Mouse (Mus musculus) heart, adult 11 months (tissue): Measurements from ENCODE around the gene Myoz1.

Source experiments
- DNase-seq: peaks from one replicate; pipeline ENCODE4 v3.0.0; 2022

The Myoz1 gene

GRCm38 (mm10) chr14:20637818-20638574 is 18.3 kb downstream of the Myoz1 start:
- peak; percentile 51 for DNase-seq

- DNase-seq, result peak; percentile 76
Measured at GRCm38 (mm10) chr14:20636968-20637367, 19.4 kb downstream of the Myoz1 start.

GRCm38 (mm10) chr14:20635546-20635945 is 20.8 kb downstream of the Myoz1 start:
- peak; percentile 73 for DNase-seq

- peak; percentile 49 for DNase-seq
Measured at GRCm38 (mm10) chr14:20631253-20631652, 25.1 kb downstream of the Myoz1 start.

GRCm38 (mm10) chr14:20626971-20627370 is 29.4 kb downstream of the Myoz1 start:
- DNase-seq, result peak; percentile 85

GRCm38 (mm10) chr14:20626447-20626846 is 29.9 kb downstream of the Myoz1 start:
- DNase-seq, result peak; percentile 14

GRCm38 (mm10) chr14:20622907-20623306 is 33.4 kb downstream of the Myoz1 start:
- DNase-seq, result no peak

- DNase-seq, result peak; percentile 74
Measured at GRCm38 (mm10) chr14:20622412-20622811, 33.9 kb downstream of the Myoz1 start.

GRCm38 (mm10) chr14:20621903-20622302 is 34.4 kb downstream of the Myoz1 start:
- DNase-seq, result peak; percentile 23

- DNase-seq, result no peak
Measured at GRCm38 (mm10) chr14:20619131-20619530, 37.2 kb downstream of the Myoz1 start.

GRCm38 (mm10) chr14:20618211-20618610 is 38.1 kb downstream of the Myoz1 start:
- peak; percentile 85 for DNase-seq

- DNase-seq, result peak; percentile 90
Measured at GRCm38 (mm10) chr14:20616421-20616820, 39.9 kb downstream of the Myoz1 start.

GRCm38 (mm10) chr14:20615075-20615474 is 41.3 kb downstream of the Myoz1 start:
- no peak for DNase-seq

- DNase-seq, result peak; percentile 48
Measured at GRCm38 (mm10) chr14:20612820-20613219, 43.5 kb downstream of the Myoz1 start.

- peak; percentile 98 for DNase-seq
Measured at GRCm38 (mm10) chr14:20610146-20610545, 46.2 kb downstream of the Myoz1 start.

GRCm38 (mm10) chr14:20609519-20609918 is 46.8 kb downstream of the Myoz1 start:
- DNase-seq, result no peak

- DNase-seq, result peak; percentile 95
Measured at GRCm38 (mm10) chr14:20607396-20608126, 48.8 kb downstream of the Myoz1 start.

GRCm38 (mm10) chr14:20601287-20601686 is 55.1 kb downstream of the Myoz1 start:
- peak; percentile 51 for DNase-seq

- DNase-seq, result peak; percentile 43
Measured at GRCm38 (mm10) chr14:20600203-20600602, 56.1 kb downstream of the Myoz1 start.

- DNase-seq, result peak; percentile 66
Measured at GRCm38 (mm10) chr14:20599542-20599941, 56.8 kb downstream of the Myoz1 start.
